Comparison of ENCODE assay signal across 28 mouse cellular contexts in the genomic region with DNA sequence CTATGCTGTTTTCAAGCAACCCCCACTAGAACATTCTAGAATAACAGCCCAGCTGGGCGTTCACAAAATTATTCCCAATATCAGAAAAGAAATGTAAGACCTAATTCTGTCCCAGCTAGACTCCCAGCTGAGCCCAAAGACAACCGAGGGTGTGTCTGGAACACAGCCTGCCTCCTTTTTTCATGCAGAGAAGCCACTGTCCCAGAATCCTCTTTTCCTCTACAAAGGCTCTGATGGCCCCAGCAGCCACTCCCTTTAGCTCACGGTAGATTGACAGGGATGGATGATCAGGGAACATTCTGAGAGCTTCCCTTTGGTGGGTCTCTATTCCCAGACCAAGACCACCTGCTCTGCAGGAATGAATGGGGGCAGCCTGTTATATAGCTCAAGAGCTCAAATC. TPM values are rescaled to one million over a fixed set of nuclear protein-coding genes. Genes with fewer than 3 reads are reported as not detected.
"Had no signal": no experiment of that assay in that cellular context is flagged by ENCODE, and none has a peak within 500 bp of the region (broad histone marks: within the 10 kb centered on the region; RNA-seq: fewer than 3 reads in every experiment).

No protein-coding gene starts in this region.

- H3K27me3 ChIP-seq: hindbrain, embryonic 13.5 days; hindbrain, embryonic 15.5 days had no signal

- H3K27ac ChIP-seq: gastrocnemius, adult 2 months; heart, adult 2 months; heart, embryonic 13.5 days; heart, embryonic 15.5 days; hindbrain, embryonic 13.5 days; hindbrain, embryonic 15.5 days; hindbrain, postnatal 0 days; kidney, embryonic 15.5 days; kidney, postnatal 0 days; limb, embryonic 10.5 days; limb, embryonic 12.5 days; liver, embryonic 13.5 days; liver, embryonic 15.5 days had no signal

- H3K4me1 ChIP-seq: heart, embryonic 13.5 days; heart, embryonic 15.5 days; kidney, embryonic 15.5 days; limb, embryonic 10.5 days; limb, embryonic 12.5 days; liver, embryonic 13.5 days; liver, embryonic 15.5 days had no signal

- H3K9me3 ChIP-seq: heart, embryonic 13.5 days; heart, embryonic 15.5 days; hindbrain, embryonic 13.5 days; hindbrain, embryonic 15.5 days; kidney, embryonic 15.5 days; limb, embryonic 10.5 days; limb, embryonic 12.5 days; liver, embryonic 13.5 days; liver, embryonic 15.5 days had no signal

- H3K36me3 ChIP-seq: heart, embryonic 13.5 days; heart, embryonic 15.5 days; hindbrain, embryonic 13.5 days; hindbrain, embryonic 15.5 days; kidney, embryonic 15.5 days; limb, embryonic 10.5 days; limb, embryonic 12.5 days; liver, embryonic 13.5 days; liver, embryonic 15.5 days had no signal

- DNase-seq: gastrocnemius, adult 2 months; gastrocnemius, postnatal 10 days; gastrocnemius, postnatal 36 days; heart, adult 11 months; heart, adult 2 months; heart, postnatal 14 days; heart, postnatal 36 days; kidney, adult 11 months; kidney, adult 2 months; kidney, adult 9 months; kidney, postnatal 14 days; kidney, postnatal 36 days; layer of hippocampus, adult 9-11 months; layer of hippocampus, postnatal 36 days; liver; liver, embryonic 13.5 days had no signal

- H3K4me3 ChIP-seq: gastrocnemius, adult 2 months; heart, adult 2 months; heart, embryonic 13.5 days; heart, embryonic 15.5 days; hindbrain, embryonic 13.5 days; hindbrain, embryonic 15.5 days; kidney, embryonic 15.5 days; limb, embryonic 10.5 days; limb, embryonic 12.5 days; liver, embryonic 13.5 days; liver, embryonic 15.5 days had no signal

RNA-seq across cellular contexts. Expression of a gene that starts 7.3 kb away (rescaled TPM):
- polyA plus RNA-seq: heart, postnatal 0 days; kidney, postnatal 0 days had no signal

RNA-seq across cellular contexts. Expression of a gene that starts 29.0 kb away (rescaled TPM):
- polyA plus RNA-seq: limb, embryonic 10.5 days; liver, embryonic 11.5 days; liver, embryonic 13.5 days; liver, embryonic 15.5 days had no signal
